Mouse (Mus musculus) myocyte (in vitro differentiated cells): ENCODE measurements around the gene Tbl2. TPM values are rescaled to one million over a fixed set of nuclear protein-coding genes. Genes with fewer than 3 reads are reported as not detected.

Source experiments
- H3K27me3 ChIP-seq: one replicate; pipeline ENCODE4 v1.6.1; 2011; ENCODE audit not compliant: control insufficient read depth, insufficient read depth, insufficient read length
- H3K36me3 ChIP-seq: one replicate; pipeline ENCODE4 v1.6.1; 2011; ENCODE audit not compliant: control insufficient read depth, insufficient read depth
- H3K4me2 ChIP-seq: one replicate; pipeline ENCODE4 v1.6.1; 2011; ENCODE audit warnings: low read depth, control low read depth
- H3K4me3 ChIP-seq: one replicate; pipeline ENCODE4 v1.5.1; 2011; ENCODE audit warnings: mild to moderate bottlenecking, control low read depth, moderate library complexity
- H3K79me2 ChIP-seq: one replicate; pipeline ENCODE4 v1.6.1; 2011; ENCODE audit not compliant: control insufficient read depth, insufficient read depth
- H3ac ChIP-seq: one replicate; pipeline ENCODE4 v1.6.1; 2011; ENCODE audit not compliant: control insufficient read depth, insufficient read length
- CEBPB ChIP-seq: IDR thresholded peaks from 2 replicates; pipeline ENCODE4 v1.6.1; 2011; ENCODE audit warnings: mild to moderate bottlenecking, moderate library complexity; ENCODE audit not compliant: poor library complexity, insufficient read depth, severe bottlenecking
- E2F4 ChIP-seq: IDR thresholded peaks from one replicate; pipeline ENCODE4 v1.6.1; 2011; ENCODE audit warnings: mild to moderate bottlenecking, control low read depth, moderate library complexity; ENCODE audit not compliant: insufficient read depth
- MAX ChIP-seq: IDR thresholded peaks from one replicate; pipeline ENCODE4 v1.6.1; 2011; ENCODE audit warnings: low read depth, mild to moderate bottlenecking, control low read depth
- MYOD1 ChIP-seq, 3 experiments: IDR thresholded peaks; one replicate each; pipeline ENCODE4 v1.6.1; 2011; ENCODE audit warnings: control low read depth in 2 of 3, low read depth in 2 of 3, mild to moderate bottlenecking in 2 of 3, moderate library complexity in 1 of 3; ENCODE audit not compliant: insufficient read length in 2 of 3, control insufficient read depth in 1 of 3
- MYOG ChIP-seq, 3 experiments: IDR thresholded peaks; one replicate each; pipeline ENCODE4 v1.6.1; 2011; ENCODE audit warnings: control low read depth in 2 of 3, low read depth in 2 of 3, mild to moderate bottlenecking in 2 of 3; ENCODE audit not compliant: insufficient read length in 2 of 3, control insufficient read depth in 1 of 3, insufficient read depth in 1 of 3
- POLR2A ChIP-seq: IDR thresholded peaks from one replicate; pipeline ENCODE4 v1.6.1; 2011; ENCODE audit warnings: low read depth, mild to moderate bottlenecking, control low read depth, moderate library complexity; ENCODE audit not compliant: insufficient read length
- POLR2AphosphoS2 ChIP-seq: IDR thresholded peaks from one replicate; pipeline ENCODE4 v1.6.1; 2011; ENCODE audit warnings: low read depth, control low read depth; ENCODE audit not compliant: insufficient read length
- REST ChIP-seq: IDR thresholded peaks from one replicate; pipeline ENCODE4 v1.6.1; 2011; ENCODE audit warnings: mild to moderate bottlenecking, control low read depth, moderate library complexity; ENCODE audit not compliant: insufficient read depth, insufficient read length
- SRF ChIP-seq: IDR thresholded peaks from one replicate; pipeline ENCODE4 v1.6.1; 2011; ENCODE audit warnings: low read depth; ENCODE audit not compliant: control insufficient read depth, insufficient read length
- TCF12 ChIP-seq: IDR thresholded peaks from one replicate; pipeline ENCODE4 v1.6.1; 2011; ENCODE audit warnings: mild to moderate bottlenecking, control low read depth; ENCODE audit not compliant: poor library complexity, insufficient read depth, severe bottlenecking
- TCF3 ChIP-seq: IDR thresholded peaks from one replicate; pipeline ENCODE4 v1.6.1; 2011; ENCODE audit warnings: low read depth, control low read depth; ENCODE audit not compliant: insufficient read length
- USF1 ChIP-seq: IDR thresholded peaks from one replicate; pipeline ENCODE4 v1.6.1; 2011; ENCODE audit warnings: low read depth, mild to moderate bottlenecking, control low read depth, moderate library complexity
- polyA plus RNA-seq: library from polyadenylated mRNA; unstranded; fragments of >200 nt; fragmentation: generic; extraction: Trizol; gene quantifications from one replicate; pipeline ENCODE4 v1.2.1, GENCODE M21; 2012; ENCODE audit warnings: missing spikeins

Gene Tbl2
- polyA plus RNA-seq, 1 experiment = 17.1 TPM

DNA sequence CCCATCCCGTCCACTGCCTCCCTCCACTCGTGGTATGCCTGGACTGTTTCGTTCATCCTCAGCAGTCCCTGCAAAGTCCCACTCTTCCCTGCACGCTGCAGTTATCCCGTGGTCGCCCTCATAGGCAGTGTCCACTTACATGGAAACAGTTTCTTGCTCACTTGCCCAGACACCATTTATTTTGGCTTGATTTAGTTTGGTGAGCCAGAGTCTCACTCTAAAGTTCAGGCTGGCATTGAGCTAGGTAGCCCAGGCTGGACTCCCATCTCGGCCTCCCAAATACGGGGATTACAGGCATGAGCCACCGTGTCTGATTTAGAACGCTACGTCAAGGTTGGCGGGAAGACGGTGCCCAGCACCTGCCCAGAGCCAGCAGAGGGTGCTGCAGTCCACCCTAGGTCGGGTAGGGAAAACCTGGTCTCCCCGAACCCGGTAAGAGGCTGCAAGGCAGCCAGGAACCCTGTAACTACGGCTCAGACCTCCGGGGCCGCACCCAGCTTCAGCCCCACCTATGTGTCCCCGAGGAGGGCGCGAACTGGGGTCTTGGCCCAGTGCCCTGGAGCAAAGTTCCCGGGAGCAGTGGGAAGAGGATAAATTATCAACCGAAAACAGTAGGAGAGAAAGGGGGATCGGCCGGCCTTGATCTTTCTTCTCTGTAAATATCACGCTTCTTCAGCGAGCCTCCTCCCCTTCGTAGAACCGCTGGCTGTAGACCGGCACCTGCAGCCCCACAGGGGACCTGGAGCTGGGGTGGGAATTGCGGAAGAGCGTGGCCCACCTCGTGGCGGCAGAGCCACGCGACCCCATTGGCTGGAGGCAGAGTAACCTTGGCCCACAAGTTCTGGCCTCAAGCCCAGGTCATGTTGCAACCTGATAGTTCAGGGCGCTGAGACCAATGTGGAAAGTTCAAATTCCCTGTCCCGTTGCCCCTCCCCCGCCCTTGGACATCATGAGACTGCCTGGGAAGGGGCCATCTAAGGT is 41.6 kb upstream of the Tbl2 start:
- no peak overlapping the region for H3ac ChIP-seq
- H3K4me3 ChIP-seq = no peak overlapping the region
- H3K79me2 ChIP-seq = no peaks in the 10 kb centered on the region
- H3K4me2 ChIP-seq = peak overlapping the region; percentile 13
- H3K36me3 ChIP-seq = no peaks in the 10 kb centered on the region
- H3K27me3 ChIP-seq = peaks cover 50% of the 10 kb centered on the region
- TF ChIP-seq MYOG (IDR thresholded peaks at IDR 0.05; ENCODE audit: control insufficient read depth in 1 of 3, insufficient read depth in 1 of 3, insufficient read length in 2 of 3, low read depth in 2 of 3) (no peak), CEBPB (no peak), SRF (no peak), POLR2AphosphoS2 (no peak), MAX (no peak), MYOD1 (IDR thresholded peaks at IDR 0.05; ENCODE audit: control insufficient read depth in 1 of 3, insufficient read length in 2 of 3, low read depth in 2 of 3) (peak in 1 of 3 experiments; percentile 4), REST (no peak)

DNA sequence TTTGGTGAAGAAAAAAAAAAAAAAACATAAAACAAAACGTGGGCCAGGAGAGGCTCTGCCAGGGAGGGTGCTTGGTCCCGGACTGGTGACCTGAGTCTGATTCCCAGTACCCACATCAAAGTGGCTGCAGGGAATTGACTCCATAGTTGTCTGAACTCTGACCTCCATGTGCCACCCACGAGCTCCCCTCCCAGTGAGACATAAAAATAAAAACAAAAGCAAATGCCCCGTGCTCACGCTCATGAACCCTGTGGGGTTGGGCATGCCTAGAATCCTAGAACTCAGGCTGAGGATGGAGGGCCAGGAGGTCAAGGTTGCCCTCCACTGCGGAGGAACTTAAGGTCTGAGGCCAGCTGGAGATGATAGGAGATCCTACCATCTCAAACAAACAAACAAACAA is 40.4 kb upstream of the Tbl2 start:
- no peak overlapping the region for H3K4me3 ChIP-seq
- TF ChIP-seq MYOD1 (IDR thresholded peaks at IDR 0.05; ENCODE audit: control insufficient read depth in 1 of 3, insufficient read length in 2 of 3, low read depth in 2 of 3) = no peak
- TF ChIP-seq TCF3 = no peak
- TF ChIP-seq REST = no peak
- TF ChIP-seq POLR2A = no peak
- no peak for TF ChIP-seq MAX
- no peak for TF ChIP-seq TCF12
- TF ChIP-seq USF1 = no peak
- no peak for TF ChIP-seq CEBPB

DNA sequence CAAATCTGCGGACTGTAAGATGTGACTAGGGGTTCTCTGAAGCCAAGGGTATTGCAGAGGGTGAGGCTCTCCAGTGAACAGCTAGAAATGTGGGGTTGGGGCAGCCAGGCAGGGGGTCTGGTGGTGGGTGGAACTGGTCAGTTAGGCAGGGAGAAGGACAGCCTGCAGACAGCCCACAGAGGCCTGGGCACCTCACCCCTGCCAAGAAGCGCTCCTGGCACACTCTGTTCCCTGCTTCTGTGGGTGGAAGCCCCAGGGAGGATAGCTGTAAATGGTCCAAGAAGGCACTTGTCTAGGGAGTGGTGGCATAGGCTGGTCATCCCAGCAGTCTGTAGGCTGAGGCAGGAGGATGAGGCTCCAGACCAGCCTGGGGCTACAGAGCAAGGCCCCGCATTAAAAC is 40.0 kb upstream of the Tbl2 start:
- H3K79me2 ChIP-seq = no peaks in the 10 kb centered on the region
- no peak overlapping the region for H3K4me3 ChIP-seq
- H3K36me3 ChIP-seq = no peaks in the 10 kb centered on the region
- H3K27me3 ChIP-seq = peaks cover 50% of the 10 kb centered on the region
- no peak overlapping the region for H3ac ChIP-seq
- no peak overlapping the region for H3K4me2 ChIP-seq
- no peak for TF ChIP-seq POLR2AphosphoS2
- no peak for TF ChIP-seq TCF12
- no peak for TF ChIP-seq SRF
- no peak for TF ChIP-seq MYOG (IDR thresholded peaks at IDR 0.05; ENCODE audit: control insufficient read depth in 1 of 3, insufficient read depth in 1 of 3, insufficient read length in 2 of 3, low read depth in 2 of 3)
- no peak for TF ChIP-seq POLR2A
- TF ChIP-seq TCF3 = no peak
- no peak for TF ChIP-seq USF1
- TF ChIP-seq REST = no peak
- TF ChIP-seq CEBPB = no peak
- TF ChIP-seq MAX = no peak
- TF ChIP-seq E2F4 = no peak
- TF ChIP-seq MYOD1 (IDR thresholded peaks at IDR 0.05; ENCODE audit: control insufficient read depth in 1 of 3, insufficient read length in 2 of 3, low read depth in 2 of 3) = no peak

More for the DNA sequence above, 40.4 kb upstream of the Tbl2 start:
- no peaks in the 10 kb centered on the region for H3K36me3 ChIP-seq
- no peaks in the 10 kb centered on the region for H3K79me2 ChIP-seq
- peaks cover 50% of the 10 kb centered on the region for H3K27me3 ChIP-seq
- H3K4me2 ChIP-seq = no peak overlapping the region
- H3ac ChIP-seq = no peak overlapping the region

DNA sequence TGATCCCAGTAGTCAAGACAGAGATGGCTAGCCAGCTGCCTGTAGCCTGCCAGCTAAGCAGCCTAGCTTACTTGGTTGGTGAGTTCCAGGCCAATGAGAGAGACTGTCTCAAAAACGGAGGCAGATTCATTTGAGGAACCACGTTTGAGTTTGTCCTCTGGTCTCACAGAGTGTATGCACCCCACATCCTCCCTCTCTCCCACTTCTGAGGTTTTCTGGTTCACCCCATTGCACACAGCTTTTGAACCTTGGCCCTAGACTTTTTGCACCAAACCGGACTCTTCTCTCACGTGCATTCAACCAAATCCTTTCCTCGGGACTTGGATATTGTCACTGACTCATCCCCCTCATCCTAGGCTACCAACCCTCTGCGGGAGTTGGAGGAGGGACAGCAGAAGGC is 39.5 kb upstream of the Tbl2 start:
- H3K4me2 ChIP-seq = no peak overlapping the region
- no peak for TF ChIP-seq TCF12
- TF ChIP-seq POLR2AphosphoS2 = no peak
- TF ChIP-seq POLR2A = no peak
- no peak for TF ChIP-seq MYOD1 (IDR thresholded peaks at IDR 0.05; ENCODE audit: control insufficient read depth in 1 of 3, insufficient read length in 2 of 3, low read depth in 2 of 3)
- no peak for TF ChIP-seq MYOG (IDR thresholded peaks at IDR 0.05; ENCODE audit: control insufficient read depth in 1 of 3, insufficient read depth in 1 of 3, insufficient read length in 2 of 3, low read depth in 2 of 3)
- TF ChIP-seq MAX = no peak
- TF ChIP-seq CEBPB = no peak
- no peak for TF ChIP-seq E2F4
- no peak for TF ChIP-seq SRF
- H3ac ChIP-seq = no peak overlapping the region
- H3K79me2 ChIP-seq = no peaks in the 10 kb centered on the region
- no peak overlapping the region for H3K4me3 ChIP-seq
- peaks cover 50% of the 10 kb centered on the region for H3K27me3 ChIP-seq
- H3K36me3 ChIP-seq = no peaks in the 10 kb centered on the region

DNA sequence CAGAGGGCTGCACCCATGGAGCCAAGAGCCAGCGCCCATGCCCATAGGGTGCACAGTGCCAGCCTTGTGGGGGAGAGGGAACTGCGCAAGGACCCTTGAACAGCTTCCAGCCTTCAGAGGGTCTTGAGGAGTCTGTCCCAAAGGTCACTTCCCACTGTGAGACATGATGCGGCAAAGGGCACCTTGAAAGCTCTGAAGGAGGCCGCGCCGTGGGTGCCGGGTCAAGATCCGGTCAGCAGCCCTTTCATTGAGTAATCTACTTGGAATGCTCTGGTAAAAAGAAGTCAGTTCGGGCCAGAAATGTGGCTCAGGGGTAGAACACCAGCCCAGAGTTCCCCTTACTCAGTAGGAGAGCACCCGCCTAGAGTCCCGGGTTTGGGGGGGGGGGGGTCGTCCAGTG is 35.7 kb upstream of the Tbl2 start:
- no peak overlapping the region for H3K4me3 ChIP-seq
- H3K27me3 ChIP-seq = peaks cover 25% of the 10 kb centered on the region
- no peaks in the 10 kb centered on the region for H3K36me3 ChIP-seq
- H3K79me2 ChIP-seq = no peaks in the 10 kb centered on the region
- H3ac ChIP-seq = no peak overlapping the region
- TF ChIP-seq MYOD1 (IDR thresholded peaks at IDR 0.05; ENCODE audit: control insufficient read depth in 1 of 3, insufficient read length in 2 of 3, low read depth in 2 of 3) (no peak), E2F4 (no peak), CEBPB (no peak), USF1 (no peak), MYOG (IDR thresholded peaks at IDR 0.05; ENCODE audit: control insufficient read depth in 1 of 3, insufficient read depth in 1 of 3, insufficient read length in 2 of 3, low read depth in 2 of 3) (no peak), MAX (no peak), TCF3 (no peak), SRF (no peak), POLR2A (no peak), POLR2AphosphoS2 (no peak), REST (no peak), TCF12 (no peak)
- H3K4me2 ChIP-seq = no peak overlapping the region
